Mouse (Mus musculus): ENCODE results near the gene Plgrkt. TPM values are rescaled to one million over a fixed set of nuclear protein-coding genes. Genes with fewer than 3 reads are reported as not detected.

Plgrkt gene
- total and polyA plus RNA-seq, 3 experiments = 22.9 to 29.9 (median 28.1) TPM

DNA sequence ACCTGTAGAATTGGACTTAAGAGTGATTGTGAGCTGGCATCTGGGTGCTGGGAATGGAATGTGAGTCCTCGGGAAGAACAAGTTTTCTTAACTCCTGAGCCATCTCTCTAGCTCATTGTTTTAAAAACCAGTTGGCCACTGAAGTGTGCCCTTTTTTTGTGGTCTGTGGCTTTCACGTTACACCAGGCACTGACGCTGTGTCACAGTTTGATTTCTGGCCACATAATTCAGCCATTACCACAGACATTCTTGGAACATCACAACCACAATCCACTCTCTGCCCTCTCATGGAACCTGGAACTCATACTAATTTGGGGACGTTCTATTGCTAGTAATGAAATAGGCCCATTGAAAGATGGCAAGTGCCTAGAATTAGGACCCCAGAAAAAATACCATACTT lies 26.2 kb downstream of the Plgrkt start:
- WGBS = 75% methylated on average over 4 of the region's 4 CpGs
- Histone ChIP-seq H3K9ac (ENCODE audit: low read depth, low read length) (no peak overlapping the region), H3K79me2 (replicated peaks; ENCODE audit: control insufficient read depth, insufficient read depth, low read length) (no peaks in the 10 kb centered on the region), H3K36me3 (ENCODE audit: control insufficient read depth, insufficient read depth, low read length) (no peaks in the 10 kb centered on the region), H3K4me1 (ENCODE audit: control insufficient read depth, insufficient read depth, low read length) (no peaks in the 10 kb centered on the region), H3K27ac (no peak overlapping the region), H3K27me3 (ENCODE audit: control insufficient read depth, insufficient read depth, low read length) (no peaks in the 10 kb centered on the region), H3K4me3 (no peak overlapping the region)
- TF ChIP-seq EP300 (IDR thresholded peaks at IDR 0.05; ENCODE audit: insufficient read depth, low read depth, low read length) (no peak), CTCF (IDR thresholded peaks at IDR 0.05) (no peak), POLR2A (IDR thresholded peaks at IDR 0.05; ENCODE audit: insufficient read depth, low read depth, low read length) (no peak)
- DNase-seq = no peak
- intact Hi-C loops (cut with DNase I) = no loop called here

DNA sequence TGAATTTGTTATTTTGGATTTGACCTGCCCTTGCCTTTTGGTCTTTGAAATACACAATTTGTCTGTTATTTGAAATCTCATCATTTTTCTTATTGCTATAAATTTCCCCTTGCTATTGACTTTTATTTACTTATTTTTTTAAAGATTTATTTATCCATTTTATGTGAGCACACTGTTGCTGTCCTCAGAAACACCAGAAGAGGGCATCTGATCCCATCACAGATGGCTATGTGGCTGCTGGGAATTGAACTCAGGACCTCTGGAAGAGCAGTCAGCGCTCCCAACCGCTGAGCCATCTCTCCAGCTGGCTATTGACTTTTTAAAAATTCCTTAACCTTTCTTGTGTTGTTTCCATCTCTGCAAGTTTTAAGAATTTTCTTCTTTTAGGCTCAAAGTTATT lies 30.6 kb downstream of the Plgrkt start:
- H3K4me1 ChIP-seq (ENCODE audit: control insufficient read depth, insufficient read depth, low read length) = no peaks in the 10 kb centered on the region
- H3K9ac ChIP-seq (ENCODE audit: low read depth, low read length) = no peak overlapping the region
- no peaks in the 10 kb centered on the region for H3K27me3 ChIP-seq (ENCODE audit: control insufficient read depth, insufficient read depth, low read length)
- no peak overlapping the region for H3K4me3 ChIP-seq
- no peak overlapping the region for H3K27ac ChIP-seq
- no peaks in the 10 kb centered on the region for H3K36me3 ChIP-seq (ENCODE audit: control insufficient read depth, insufficient read depth, low read length)
- 88% methylated on average over 2 of the region's 2 CpGs for WGBS
- intact Hi-C loops (cut with DNase I) = no loop called here
- peak; percentile 14 for TF ChIP-seq CTCF (IDR thresholded peaks at IDR 0.05)
- TF ChIP-seq POLR2A (IDR thresholded peaks at IDR 0.05; ENCODE audit: insufficient read depth, low read depth, low read length) = no peak
- no peaks in the 10 kb centered on the region for H3K79me2 ChIP-seq (replicated peaks; ENCODE audit: control insufficient read depth, insufficient read depth, low read length)
- no peak for DNase-seq

- peak within 1 kb of the TSS; percentile 38 for H3K4me3 ChIP-seq
These were observed 33.0 kb downstream of the Plgrkt start, which contains the start of gene Rln1 for GRCm38 (mm10) chr19:29334068-29334745. Gene Rln1, minus strand, starts transcription at chr19:29334670.

DNA sequence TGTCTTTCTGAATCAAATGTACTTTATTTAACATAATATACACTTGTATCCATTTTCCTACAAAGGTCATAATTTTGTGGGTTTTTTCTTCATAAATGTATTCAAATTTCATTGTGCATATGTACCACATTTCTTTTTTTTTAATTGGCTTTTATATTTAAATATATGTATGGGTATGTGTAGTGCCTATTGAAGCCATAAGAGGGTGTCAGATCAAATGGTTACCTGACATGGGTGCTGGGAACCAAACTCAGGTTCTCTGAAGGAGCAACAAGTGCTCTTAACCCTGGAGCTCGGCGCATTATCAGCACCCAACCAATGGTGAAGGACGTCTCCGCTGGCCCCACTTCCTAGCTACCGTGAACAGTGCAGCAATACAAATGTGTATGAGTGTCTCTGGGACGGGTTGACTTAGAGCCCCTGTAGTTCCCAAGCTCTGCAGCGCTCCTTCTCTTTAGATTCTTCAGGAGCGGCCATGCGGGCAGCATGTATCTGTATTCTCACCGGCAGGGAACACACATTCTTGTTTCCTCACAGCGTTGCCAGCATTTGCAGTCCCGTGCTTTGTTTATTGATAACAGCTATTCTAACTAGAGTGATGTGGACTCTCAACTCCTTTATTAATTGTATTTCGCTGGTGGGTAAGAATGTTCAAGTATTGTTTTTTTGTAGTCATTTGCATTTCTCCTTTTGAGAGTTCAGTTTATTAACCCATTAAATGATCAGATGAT lies 40.2 kb downstream of the Plgrkt start:
- Histone ChIP-seq H3K36me3 (ENCODE audit: control insufficient read depth, insufficient read depth, low read length) (no peaks in the 10 kb centered on the region), H3K4me1 (ENCODE audit: control insufficient read depth, insufficient read depth, low read length) (no peaks in the 10 kb centered on the region), H3K27ac (no peak overlapping the region), H3K27me3 (ENCODE audit: control insufficient read depth, insufficient read depth, low read length) (no peaks in the 10 kb centered on the region), H3K4me3 (no peak overlapping the region), H3K79me2 (replicated peaks; ENCODE audit: control insufficient read depth, insufficient read depth, low read length) (no peaks in the 10 kb centered on the region), H3K9ac (ENCODE audit: low read depth, low read length) (no peak overlapping the region)
- DNase-seq = no peak
- intact Hi-C loops (cut with DNase I) = no loop called here
- TF ChIP-seq EP300 (IDR thresholded peaks at IDR 0.05; ENCODE audit: insufficient read depth, low read depth, low read length) = no peak
- TF ChIP-seq POLR2A (IDR thresholded peaks at IDR 0.05; ENCODE audit: insufficient read depth, low read depth, low read length) = no peak
- TF ChIP-seq CTCF (IDR thresholded peaks at IDR 0.05) = no peak
- WGBS = 63% methylated on average over 13 of the region's 13 CpGs

More at GRCm38 (mm10) chr19:29334068-29334745, 33.0 kb downstream of the Plgrkt start, which contains the start of gene Rln1:
- intact Hi-C loops (cut with DNase I) = no loop called here
- no peaks in the 10 kb centered on the region for H3K36me3 ChIP-seq (ENCODE audit: control insufficient read depth, insufficient read depth, low read length)
- no peak for TF ChIP-seq EP300 (IDR thresholded peaks at IDR 0.05; ENCODE audit: insufficient read depth, low read depth, low read length)
- H3K79me2 ChIP-seq (replicated peaks; ENCODE audit: control insufficient read depth, insufficient read depth, low read length) = no peaks in the 10 kb centered on the region
- DNase-seq = peak in 1 of 2 experiments; percentile 36
- H3K27me3 ChIP-seq (ENCODE audit: control insufficient read depth, insufficient read depth, low read length) = no peaks in the 10 kb centered on the region
- no peak within 1 kb of the TSS for H3K27ac ChIP-seq
- no peak within 1 kb of the TSS for H3K9ac ChIP-seq (ENCODE audit: low read depth, low read length)
- H3K4me1 ChIP-seq (ENCODE audit: control insufficient read depth, insufficient read depth, low read length) = no peaks in the 10 kb centered on the region
- WGBS = 3% methylated on average over 23 of the region's 23 CpGs

GRCm38 (mm10) chr19:29326396-29326795 lies 40.8 kb downstream of the Plgrkt start:
- TF ChIP-seq EP300 (IDR thresholded peaks at IDR 0.05; ENCODE audit: insufficient read depth, low read depth, low read length) = no peak
- no peak for TF ChIP-seq CTCF (IDR thresholded peaks at IDR 0.05)
- no peak for TF ChIP-seq POLR2A (IDR thresholded peaks at IDR 0.05; ENCODE audit: insufficient read depth, low read depth, low read length)
- no peaks in the 10 kb centered on the region for H3K79me2 ChIP-seq (replicated peaks; ENCODE audit: control insufficient read depth, insufficient read depth, low read length)
- no peaks in the 10 kb centered on the region for H3K27me3 ChIP-seq (ENCODE audit: control insufficient read depth, insufficient read depth, low read length)
- DNase-seq = no peak
- H3K4me1 ChIP-seq (ENCODE audit: control insufficient read depth, insufficient read depth, low read length) = no peaks in the 10 kb centered on the region
- WGBS = 86% methylated on average over 4 of the region's 4 CpGs
- no peak overlapping the region for H3K9ac ChIP-seq (ENCODE audit: low read depth, low read length)
- intact Hi-C loops (cut with DNase I) = no loop called here
- H3K36me3 ChIP-seq (ENCODE audit: control insufficient read depth, insufficient read depth, low read length) = no peaks in the 10 kb centered on the region
- H3K27ac ChIP-seq = no peak overlapping the region
- H3K4me3 ChIP-seq = no peak overlapping the region

DNA sequence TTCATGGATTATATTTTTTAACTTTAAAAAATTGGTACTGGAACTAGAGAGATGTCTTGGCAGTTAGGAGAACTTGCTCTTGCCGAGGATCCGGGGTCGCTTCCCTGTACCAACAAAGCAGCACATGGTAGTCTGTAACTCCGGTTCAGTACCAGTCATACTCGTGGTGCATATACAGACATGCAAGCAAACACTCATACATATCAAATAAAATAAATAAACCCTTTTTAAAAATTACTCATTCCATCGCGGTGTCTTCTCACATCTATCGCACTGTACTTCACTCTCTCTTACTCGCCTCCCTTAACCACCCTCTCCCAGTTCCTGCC lies 41.4 kb downstream of the Plgrkt start:
- no peaks in the 10 kb centered on the region for H3K79me2 ChIP-seq (replicated peaks; ENCODE audit: control insufficient read depth, insufficient read depth, low read length)
- H3K4me3 ChIP-seq = no peak overlapping the region
- no peaks in the 10 kb centered on the region for H3K36me3 ChIP-seq (ENCODE audit: control insufficient read depth, insufficient read depth, low read length)
- no peak overlapping the region for H3K9ac ChIP-seq (ENCODE audit: low read depth, low read length)
- TF ChIP-seq POLR2A (IDR thresholded peaks at IDR 0.05; ENCODE audit: insufficient read depth, low read depth, low read length) (no peak), CTCF (IDR thresholded peaks at IDR 0.05) (no peak), EP300 (IDR thresholded peaks at IDR 0.05; ENCODE audit: insufficient read depth, low read depth, low read length) (no peak)
- no peak overlapping the region for H3K27ac ChIP-seq
- WGBS = 67% methylated on average over 9 of the region's 9 CpGs
- intact Hi-C loops (cut with DNase I) = no loop called here
- no peaks in the 10 kb centered on the region for H3K4me1 ChIP-seq (ENCODE audit: control insufficient read depth, insufficient read depth, low read length)
- no peaks in the 10 kb centered on the region for H3K27me3 ChIP-seq (ENCODE audit: control insufficient read depth, insufficient read depth, low read length)
- DNase-seq = no peak
